Mouse (Mus musculus) Muller cell, postnatal 12 days (primary cell): Measurements from ENCODE around the gene Spen.

ENCODE experiments used
- DNase-seq: peaks from one replicate; pipeline ENCODE4 v3.0.0-alpha.2; 2015; ENCODE audit errors: inconsistent ontology term

Gene Spen

DNA sequence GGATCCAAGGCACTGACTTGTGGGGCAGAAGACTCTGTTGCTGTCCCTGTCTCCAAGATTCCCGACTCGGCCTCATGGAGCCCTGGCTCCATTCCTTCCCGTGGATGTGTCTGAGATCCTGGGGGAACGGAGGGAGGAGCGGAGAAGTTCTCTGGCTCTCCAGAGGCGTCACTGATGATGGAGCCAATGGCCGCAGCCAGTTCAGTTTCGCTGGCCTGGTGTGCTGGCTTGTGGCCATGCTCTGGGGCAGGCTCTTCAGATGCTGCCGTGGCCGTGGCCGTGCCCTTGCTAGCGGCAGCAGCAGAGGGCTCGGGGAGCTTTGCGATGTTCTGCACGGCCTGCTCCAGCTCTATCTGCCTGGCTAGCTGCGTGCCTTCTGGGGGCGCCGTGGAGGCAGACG, 64.0 kb downstream of the Spen start:
- DNase-seq: no peak

DNA sequence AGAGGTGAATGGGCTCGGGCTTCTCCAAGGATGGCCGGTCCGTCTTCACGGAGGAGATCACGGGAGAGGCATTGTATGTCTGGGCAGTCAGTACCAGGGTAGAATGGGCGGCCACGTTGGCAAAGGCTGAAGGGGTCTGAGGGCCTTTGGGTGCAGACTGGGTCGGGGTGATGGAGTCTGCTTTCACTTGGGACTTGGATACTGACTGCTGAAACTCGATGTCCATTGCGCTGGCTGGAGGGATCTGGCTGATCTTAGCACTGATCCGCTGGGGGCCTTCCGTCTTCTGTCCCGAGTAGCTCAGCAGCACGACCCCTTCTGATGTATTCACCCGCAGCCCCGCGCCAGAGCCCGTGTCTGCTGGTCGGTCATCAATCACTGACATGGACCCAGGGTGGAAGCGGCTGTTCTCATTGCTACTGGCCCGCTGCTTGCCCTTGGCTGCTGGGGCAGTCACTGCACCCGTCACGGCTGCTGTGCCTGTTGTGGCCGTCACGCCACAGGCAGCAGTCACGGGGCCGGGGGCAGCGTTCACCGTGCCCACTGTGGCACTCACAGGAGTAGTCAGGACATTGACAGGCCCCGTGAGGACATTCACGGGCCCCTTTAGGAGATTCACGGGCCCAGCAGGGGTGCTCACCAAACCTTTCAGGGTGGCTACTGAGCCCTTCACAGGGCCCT, 65.6 kb downstream of the Spen start:
- no peak for DNase-seq

DNA sequence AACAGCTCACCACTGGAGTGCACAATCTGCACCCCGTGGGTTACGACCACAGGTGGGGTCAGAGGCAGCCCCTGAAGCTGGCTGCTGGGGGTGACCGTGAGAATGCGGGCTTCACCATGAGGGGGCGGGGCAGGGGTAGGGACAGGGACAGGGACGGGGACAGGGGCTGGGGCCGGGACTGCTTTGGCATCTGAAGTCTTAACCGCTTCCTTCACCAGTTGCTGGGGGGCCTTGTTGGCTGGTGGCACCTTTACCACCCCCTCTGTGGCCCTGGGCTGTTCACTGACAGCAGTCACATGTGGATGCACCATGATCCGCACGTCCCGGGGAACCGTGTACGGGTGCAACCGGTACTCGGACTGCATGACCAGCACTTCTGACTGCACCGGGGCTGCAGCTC, 66.9 kb downstream of the Spen start:
- no peak for DNase-seq

DNA sequence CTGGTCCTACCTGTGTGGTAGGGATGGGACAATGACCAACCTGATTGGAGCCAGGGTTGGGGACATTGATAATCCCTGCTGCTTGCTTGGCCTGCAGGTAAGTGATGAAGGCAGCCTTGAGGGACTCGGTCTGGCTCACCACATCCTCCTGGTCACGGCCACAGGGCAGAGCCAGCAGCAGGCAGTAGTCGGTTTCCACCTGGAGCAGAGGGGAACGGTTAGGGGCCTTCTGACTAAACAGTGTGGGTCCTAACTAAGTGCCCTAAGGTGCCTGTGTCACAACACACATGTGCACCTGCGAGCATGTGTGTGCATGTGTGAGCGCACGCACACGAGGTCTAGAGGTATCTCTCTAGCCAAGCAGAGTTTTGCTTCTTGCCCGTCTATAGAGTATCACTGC, 69.1 kb downstream of the Spen start:
- DNase-seq: no peak

DNA sequence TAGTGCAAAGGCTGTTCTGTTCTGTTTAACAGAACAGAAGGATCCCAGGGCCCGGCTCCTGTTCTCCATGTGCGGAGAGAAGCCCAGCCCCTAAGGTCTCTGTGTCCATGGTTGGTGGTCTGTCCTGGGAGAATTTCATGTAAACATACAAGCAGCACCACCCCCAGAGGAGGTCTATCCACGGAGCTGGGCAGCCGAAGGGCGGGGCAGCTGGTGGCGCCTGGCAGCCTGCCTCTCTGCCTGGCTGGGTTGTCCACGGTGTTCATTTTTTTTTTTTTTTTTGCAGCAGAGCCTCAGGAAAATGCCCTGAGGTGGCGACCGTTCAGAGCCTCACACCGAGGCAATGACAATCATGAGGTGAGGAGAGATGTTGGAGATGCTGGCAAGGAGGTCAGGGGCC, 69.8 kb downstream of the Spen start:
- DNase-seq: no peak

DNA sequence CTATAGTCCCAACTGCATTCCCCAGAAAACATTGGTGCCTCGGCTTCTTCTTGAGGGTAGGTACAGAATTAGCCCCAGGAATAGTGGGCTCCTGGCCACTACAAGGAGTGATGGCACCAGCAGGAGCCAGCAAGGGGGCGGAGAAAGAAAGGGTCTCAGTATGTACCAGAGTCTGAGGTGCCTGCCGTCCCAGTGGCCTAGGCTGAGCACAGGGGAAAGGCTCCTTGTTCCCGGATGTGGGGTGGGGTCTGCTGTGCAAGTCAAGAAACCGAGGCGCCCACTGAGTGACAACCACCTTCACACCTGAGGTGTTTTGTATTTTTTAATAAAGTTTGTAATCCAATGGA, 70.8 kb downstream of the Spen start:
- DNase-seq: no peak

DNA sequence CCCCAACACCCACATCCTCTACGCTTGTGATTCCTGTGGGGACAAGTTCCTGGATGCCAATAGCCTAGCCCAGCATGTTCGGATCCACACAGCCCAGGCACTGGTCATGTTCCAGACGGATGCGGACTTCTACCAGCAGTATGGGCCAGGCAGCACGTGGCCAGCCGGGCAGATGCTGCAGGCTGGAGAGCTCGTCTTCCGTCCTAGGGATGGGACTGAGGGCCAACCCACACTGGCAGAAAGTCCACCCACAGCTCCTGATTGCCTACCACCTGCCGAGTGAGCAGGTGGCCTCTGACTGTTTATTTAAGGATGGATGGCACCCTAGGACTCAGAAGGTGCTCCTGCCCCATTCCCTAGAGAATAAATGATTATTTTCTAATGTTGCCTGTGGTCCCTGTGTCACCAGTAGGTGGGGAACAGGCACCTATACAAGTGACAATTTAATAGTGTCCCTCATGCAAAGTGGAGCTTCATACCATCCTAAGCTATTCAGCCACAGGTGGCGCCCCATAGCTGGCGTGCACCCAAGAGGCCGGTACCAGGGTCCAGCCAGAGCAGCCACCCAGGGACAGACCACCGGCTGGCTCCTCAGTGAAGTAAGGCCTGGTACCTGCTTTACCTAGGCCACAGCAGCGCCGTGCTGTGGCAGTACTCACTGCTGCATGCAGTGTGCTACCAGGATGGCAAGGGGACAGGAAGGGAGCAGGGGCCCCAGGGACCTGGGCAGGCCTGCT, 71.4 kb downstream of the Spen start:
- no peak for DNase-seq

DNA sequence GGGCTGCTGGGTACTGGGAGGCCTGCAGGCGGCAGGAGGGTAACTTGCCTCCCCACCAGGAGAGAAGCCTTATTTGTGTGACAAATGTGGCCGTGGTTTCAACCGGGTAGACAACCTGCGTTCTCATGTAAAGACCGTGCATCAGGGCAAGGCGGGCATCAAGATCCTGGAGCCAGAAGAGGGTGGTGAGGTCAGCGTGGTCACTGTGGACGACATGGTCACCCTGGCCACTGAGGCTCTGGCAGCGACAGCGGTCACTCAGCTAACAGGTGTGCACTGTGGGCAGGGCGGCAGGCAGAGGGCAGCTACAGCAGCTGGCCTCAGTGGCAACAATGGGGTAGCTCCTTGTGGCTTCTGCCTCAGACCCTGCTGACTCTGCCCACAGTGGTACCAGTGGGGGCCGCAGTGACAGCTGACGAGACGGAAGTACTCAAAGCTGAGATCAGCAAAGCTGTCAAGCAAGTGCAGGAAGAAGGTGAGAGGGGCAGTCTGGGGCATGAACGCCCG, 72.1 kb downstream of the Spen start:
- no peak for DNase-seq

DNA sequence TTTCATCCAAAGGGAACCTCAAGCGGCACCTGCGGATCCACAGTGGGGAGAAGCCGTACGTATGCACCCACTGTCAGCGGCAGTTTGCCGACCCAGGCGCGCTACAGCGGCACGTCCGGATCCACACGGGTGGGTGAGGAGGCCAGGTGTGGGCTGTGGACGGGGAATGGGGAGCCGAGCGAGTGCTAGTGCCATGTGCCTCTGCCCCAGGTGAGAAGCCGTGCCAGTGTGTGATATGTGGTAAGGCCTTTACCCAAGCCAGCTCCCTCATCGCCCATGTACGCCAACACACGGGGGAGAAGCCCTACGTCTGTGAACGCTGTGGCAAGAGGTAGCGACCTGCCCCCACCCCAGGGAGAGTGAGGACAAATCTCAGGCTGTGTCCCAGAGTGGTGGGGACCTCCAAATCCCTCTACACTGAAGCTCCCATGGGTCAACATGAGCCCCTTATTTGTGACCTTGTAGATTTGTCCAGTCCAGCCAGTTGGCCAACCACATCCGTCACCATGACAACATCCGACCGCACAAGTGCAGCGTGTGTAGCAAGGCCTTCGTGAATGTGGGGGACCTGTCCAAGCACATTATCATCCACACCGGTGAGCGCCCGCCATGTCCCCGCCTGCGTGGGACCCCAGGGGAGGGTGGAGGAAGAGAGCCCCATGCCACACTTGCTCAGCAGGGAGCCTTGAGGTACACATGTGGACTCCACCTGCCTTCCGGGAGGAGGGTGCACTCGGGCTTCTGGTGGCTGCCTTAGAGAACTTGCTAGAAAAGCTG, 72.7 kb downstream of the Spen start:
- peak; percentile 61 for DNase-seq

DNA sequence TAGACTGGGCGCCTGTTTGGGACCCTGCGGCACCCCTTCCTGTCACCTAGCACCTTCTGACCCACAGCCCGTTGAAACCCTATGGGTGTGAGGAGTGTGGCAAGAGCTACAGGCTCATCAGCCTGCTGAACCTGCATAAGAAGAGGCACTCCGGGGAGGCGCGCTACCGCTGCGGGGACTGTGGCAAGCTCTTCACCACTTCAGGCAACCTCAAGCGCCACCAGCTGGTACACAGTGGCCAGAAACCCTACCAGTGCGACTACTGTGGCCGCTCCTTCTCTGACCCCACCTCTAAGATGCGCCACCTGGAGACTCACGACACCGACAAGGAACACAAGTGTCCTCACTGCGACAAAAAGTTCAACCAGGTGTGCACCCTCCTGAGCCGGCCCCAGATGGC, 73.7 kb downstream of the Spen start:
- no peak for DNase-seq

DNA sequence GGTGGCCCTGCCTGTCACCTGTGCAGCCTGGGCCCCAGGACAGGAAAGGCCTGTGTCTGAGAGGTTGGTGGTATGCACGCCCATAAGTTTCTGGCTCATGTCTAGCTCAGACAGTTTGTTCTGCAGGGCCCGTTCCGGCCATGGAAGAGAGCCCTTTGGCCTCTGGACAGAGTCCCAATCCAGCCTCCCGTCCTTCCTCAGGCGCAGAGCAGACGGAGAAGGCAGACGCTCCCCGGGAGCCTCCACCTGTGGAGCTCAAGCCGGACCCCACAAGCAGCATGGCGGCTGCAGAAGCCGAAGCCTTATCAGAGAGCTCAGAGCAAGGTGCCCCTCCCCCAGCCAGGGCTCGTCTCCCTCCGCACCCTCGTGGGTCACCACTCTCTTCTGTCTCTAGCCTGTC, 74.9 kb downstream of the Spen start:
- no peak for DNase-seq

DNA sequence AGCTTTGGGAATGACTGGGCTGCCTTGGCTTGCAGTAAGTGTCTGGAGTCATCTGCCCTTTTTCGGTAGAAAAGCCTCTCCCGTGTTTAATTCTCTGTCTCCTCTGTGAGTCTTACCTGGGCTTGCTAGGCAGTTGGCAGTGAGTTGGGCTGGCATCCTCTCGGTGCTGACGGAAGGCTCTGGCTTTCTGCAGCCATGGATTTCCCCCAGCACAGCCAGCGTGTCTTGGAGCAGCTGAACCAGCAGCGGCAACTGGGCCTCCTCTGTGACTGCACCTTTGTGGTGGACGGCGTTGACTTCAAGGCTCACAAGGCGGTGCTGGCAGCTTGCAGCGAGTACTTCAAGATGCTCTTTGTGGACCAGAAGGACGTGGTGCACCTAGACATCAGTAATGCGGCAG, 76.8 kb downstream of the Spen start:
- DNase-seq: no peak

DNA sequence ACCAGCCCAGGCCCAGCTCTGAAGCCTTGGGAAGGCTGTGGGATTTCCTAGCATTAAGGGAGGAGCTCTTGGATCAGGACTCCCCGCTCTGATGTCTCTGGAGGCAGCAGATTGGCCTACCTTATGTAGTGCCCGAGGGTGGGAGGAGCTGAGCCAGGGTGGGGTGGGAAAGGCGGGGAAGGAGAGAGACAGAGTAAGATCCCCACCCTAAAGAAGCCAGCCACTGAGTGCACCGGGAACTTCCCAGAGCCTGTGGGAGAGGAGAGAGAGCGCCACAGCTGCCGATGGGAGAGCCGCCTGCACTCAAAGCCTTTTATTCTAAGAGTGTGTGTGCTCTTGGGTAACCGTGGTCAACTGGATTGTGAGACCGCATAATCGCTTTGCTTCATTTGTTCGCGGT, 77.3 kb downstream of the Spen start:
- DNase-seq: peak; percentile 66

DNA sequence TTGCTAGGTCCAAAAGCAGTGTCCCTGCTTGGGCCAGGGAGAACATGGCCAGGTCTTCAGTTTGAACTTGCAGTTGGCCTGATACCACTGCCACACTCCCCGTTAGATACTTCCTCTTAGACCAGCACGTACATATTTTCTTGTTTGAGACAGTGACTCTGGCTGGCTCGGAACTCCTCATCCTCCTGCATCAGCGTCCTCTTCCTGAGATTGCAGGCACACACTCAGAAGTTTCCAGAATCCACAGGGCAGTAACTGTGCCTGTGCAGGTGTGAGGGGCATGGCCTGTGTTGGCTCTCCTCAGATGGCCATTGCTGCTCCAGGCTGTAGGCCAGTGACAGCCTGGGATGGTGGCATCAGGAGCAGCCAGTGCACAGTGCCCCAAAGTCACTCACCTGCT, 77.9 kb downstream of the Spen start:
- no peak for DNase-seq

DNA sequence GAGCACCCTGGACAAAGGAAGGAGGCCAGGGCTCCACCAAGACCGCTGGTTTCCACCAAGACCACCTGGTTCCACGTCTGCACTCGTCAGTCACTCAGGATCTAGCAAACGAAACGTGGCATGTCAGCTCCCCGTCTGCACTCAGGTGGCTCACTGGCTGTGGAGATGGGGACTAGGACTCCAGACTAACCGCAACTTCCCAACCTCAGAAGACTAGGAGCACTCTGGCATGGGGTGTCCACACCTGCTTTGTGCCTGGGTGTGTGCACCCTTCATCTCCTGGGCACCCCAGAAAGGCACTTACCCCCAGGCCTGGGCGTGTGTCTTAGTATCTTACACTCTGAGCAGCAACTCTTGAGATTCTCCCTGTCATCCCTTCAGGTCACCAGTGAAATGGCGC, 78.6 kb downstream of the Spen start:
- no peak for DNase-seq

DNA sequence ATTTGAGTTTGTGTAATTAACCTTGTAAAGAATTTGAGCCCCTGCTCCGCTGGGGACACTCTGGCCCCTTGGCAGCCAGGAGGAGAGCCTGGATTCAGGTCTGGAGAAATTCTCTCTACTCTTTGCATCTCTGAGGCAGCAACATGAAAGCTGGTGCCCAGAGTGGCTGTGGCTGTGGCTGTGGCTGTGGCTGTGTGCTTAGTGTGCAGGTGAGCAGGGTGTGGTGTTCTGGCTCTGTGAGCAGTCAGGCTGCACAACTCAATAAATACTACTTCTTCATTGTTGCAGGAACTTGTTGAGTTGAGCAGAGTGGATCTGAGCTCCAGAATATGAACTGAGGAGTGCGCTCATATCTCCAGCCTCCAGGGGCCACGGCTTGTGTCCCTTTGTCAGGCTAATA, 79.5 kb downstream of the Spen start:
- DNase-seq: no peak

DNA sequence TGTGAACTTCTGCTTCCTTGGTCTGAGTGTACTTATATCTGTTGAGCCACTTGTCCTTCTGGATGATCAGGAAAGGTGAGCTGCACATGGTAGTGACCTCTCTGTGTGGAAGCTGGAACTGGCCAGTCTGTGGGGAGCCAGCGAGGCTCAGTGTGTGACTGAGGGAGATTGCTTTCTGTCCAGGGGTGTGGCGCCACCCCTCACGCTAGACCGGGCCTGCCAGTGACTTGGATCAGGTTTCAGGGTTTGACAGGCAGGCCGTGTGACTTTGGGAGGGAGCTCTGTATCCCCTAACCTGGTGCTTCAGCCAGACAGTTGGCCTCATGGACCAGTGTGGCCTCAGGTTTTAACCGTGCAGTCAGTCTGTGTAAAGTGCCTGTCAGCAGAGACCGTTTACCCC, 80.2 kb downstream of the Spen start:
- peak; percentile 39 for DNase-seq

DNA sequence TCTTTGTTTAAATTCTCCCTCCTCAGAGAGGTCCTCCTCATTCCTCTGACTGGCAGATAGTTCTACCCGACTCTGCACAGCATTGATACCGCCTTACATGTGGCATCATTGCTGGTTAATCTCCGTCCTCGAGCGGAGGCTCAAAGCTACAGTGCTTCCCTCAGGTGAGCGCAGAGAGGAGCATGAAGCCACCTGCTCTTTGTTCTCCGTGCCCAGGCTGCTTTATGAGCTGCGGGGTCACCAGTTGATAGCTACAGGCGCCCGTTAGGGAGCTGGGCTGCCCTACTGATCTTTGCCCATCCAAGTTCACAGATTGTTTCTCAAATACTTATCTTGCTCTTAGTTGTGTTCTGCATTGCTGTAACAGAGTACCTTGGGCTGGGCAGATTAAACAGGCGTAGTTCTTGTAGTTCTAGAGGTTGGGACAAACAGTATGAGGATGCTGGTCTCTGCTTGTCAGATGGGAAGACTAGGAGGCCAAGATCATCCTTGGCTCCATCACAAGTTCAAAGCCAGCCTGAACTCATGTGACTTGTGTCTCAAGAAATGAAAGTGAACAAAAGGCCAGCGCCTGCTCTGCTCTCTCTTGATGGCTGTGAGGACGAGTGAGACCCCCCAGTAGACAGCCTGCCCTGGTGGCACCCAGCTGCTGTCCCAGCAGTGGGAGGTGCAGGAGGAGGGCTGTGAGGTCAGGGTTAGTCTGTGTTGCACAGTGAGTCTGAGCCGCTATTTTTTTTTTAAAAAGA, 82.0 kb downstream of the Spen start:
- DNase-seq: no peak

DNA sequence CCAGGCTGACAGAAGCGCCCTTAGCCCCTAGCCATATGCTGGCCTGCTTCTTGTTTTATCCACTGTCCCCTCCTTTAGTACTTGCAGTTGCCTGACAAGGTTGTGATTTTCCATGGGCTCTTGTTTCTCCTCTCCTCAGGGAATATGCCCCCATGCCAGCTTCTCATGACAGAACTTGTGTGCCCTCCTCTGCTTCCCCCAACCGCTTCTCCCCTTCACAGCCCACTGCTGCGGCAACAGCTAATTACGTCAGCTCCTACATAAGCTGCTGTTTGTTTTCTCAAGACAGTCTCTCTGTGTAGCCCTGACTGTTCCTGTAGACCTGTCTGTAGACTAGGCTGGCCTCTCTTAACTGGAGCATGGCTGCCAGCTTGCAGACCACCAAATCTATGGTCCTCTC, 82.9 kb downstream of the Spen start:
- DNase-seq: no peak

DNA sequence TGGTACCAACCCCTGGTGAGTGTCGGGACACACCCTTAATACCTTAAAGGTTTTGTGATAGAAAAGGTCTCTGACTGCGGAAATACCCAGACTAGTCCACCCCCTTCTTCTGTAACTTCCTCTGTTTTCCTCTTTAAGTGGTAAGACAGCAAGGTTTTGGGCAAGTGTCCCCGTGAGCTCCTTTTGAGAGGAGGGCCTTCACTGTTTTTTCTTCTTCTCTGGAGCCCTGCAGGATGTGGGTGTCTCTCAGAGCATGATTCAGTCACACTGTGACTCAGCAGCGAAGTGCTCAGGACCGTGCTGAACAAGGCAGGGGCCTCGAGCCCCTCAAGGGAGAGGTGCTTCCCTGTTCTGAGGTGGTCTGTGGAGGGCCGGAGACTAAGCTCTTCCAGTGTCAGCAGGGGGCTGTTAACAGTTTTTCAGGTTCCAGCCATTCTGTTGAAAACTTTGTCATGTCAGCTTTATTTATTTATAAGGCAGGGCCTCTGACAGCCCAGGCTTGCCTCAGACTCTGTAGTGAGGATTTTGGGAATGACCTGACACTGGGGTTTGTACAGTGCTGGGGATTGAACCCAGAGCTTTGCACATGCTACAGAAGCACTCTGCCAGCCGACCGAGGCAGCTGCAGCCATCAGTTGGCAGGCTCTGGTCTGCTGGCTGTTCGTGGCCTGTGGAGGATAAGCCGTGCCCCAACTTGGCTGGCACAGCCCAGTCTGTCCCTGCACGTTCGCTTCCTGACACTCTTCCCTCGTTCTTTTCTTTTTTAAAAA, 83.6 kb downstream of the Spen start:
- DNase-seq: peak; percentile 43

DNA sequence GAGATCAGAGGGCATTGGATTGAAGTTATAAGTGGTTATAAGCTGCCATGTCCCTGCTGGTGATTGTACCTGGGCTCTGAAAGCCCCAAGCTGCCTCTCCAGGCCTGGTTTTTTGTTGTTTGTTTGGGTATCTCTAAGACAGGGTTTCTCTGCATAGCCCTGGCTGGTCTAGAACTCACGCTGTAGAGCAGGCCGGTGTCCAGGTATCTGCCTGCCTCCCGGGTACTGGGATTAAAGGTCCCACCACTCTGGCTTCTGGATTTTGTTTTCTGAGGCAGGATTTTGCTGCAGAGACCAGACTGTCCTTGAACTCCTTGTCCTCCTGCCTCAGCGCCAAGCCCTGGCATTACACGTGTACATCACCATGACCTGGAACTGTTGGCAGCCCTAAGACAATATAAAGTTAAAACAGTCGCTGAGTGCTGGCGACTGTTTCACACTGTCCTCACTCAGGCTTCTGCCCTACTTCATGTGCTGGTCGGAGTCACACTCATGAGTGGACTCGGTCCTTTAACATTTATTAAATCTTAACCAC, 86.4 kb downstream of the Spen start:
- no peak for DNase-seq
